Mouse (Mus musculus) left cerebral cortex, adult 2 months (tissue): Measurements from ENCODE around the gene Ift57. TPM values are rescaled to one million over a fixed set of nuclear protein-coding genes. Genes with fewer than 3 reads are reported as not detected.
A peak's percentile ranks its signal among the peaks of the same experiment; 100 is the strongest.

Experiments
- DNase-seq, 2 experiments: peaks; one replicate each; pipeline ENCODE4 v3.0.0; 2021 to 2022; ENCODE audit warnings: low spot score in 2 of 2, mixed read lengths in 1 of 2; ENCODE audit errors: extremely low spot score in 1 of 2
- H3K27ac ChIP-seq: fragments of 200-600 bp; 2 replicates; pipeline ENCODE4 v1.8.1; 2022
- H3K4me3 ChIP-seq: fragments of 200-600 bp; 2 replicates; pipeline ENCODE4 v1.8.1; 2022
- CTCF ChIP-seq: fragments of 200-600 bp; IDR thresholded peaks from 2 replicates; pipeline ENCODE4 v1.8.1; 2022; ENCODE audit warnings: antibody characterized with exemption, mild to moderate bottlenecking, moderate library complexity
- intact Hi-C: fragments of 180-260 bp; cut with DNase I; formaldehyde crosslinking; loops from one replicate; pipeline ENCODE4 v1.15.1; 2025
- total RNA-seq, 2 experiments: library from RNA; stranded (reverse); gene quantifications; 2 replicates each; pipeline ENCODE4 v1.2.3; 2021

Gene Ift57
- total RNA-seq, 2 experiments from 2014 or later, result 54.2 to 56.3 TPM

GRCm38 (mm10) chr16:49713302-49713701 lies 14.3 kb downstream of the Ift57 start:
- intact Hi-C loops, result no loop called here
- Histone ChIP-seq H3K4me3 (no peak overlapping the region), H3K27ac (no peak overlapping the region)
- TF ChIP-seq CTCF, result no peak
- DNase-seq, result no peak

- no peak for TF ChIP-seq CTCF
- intact Hi-C loops, result no loop called here
- Histone ChIP-seq H3K27ac (no peak overlapping the region), H3K4me3 (no peak overlapping the region)
- DNase-seq, result no peak
Measured at GRCm38 (mm10) chr16:49720671-49721070, 21.6 kb downstream of the Ift57 start.

GRCm38 (mm10) chr16:49721678-49722077 lies 22.6 kb downstream of the Ift57 start:
- no peak overlapping the region for H3K4me3 ChIP-seq
- TF ChIP-seq CTCF, result no peak
- DNase-seq, result no peak
- intact Hi-C loops, result no loop called here
- H3K27ac ChIP-seq, result no peak overlapping the region

GRCm38 (mm10) chr16:49723222-49723621 lies 24.2 kb downstream of the Ift57 start:
- Histone ChIP-seq H3K4me3 (no peak overlapping the region), H3K27ac (peak overlapping the region; percentile 60)
- intact Hi-C loops, result no loop called here
- no peak for DNase-seq
- TF ChIP-seq CTCF, result no peak

- Histone ChIP-seq H3K27ac (no peak overlapping the region), H3K4me3 (no peak overlapping the region)
- intact Hi-C loops, result no loop called here
- TF ChIP-seq CTCF, result no peak
- DNase-seq, result no peak
Measured at GRCm38 (mm10) chr16:49724232-49724631, 25.2 kb downstream of the Ift57 start.

GRCm38 (mm10) chr16:49724931-49725330 lies 25.9 kb downstream of the Ift57 start:
- Histone ChIP-seq H3K4me3 (no peak overlapping the region), H3K27ac (peak overlapping the region; percentile 19; the same call in 1 of the 2 replicates)
- DNase-seq, result no peak
- TF ChIP-seq CTCF, result no peak
- intact Hi-C loops, result no loop called here

- TF ChIP-seq CTCF, result no peak
- DNase-seq, result no peak
- Histone ChIP-seq H3K27ac (0 out of 2 replicates have a peak overlapping the region, but pooled peaks have one; percentile 19), H3K4me3 (no peak overlapping the region)
- intact Hi-C loops, result no loop called here
Measured at GRCm38 (mm10) chr16:49725446-49725845, 26.4 kb downstream of the Ift57 start.

- Histone ChIP-seq H3K27ac (no peak overlapping the region), H3K4me3 (no peak overlapping the region)
- DNase-seq, result no peak
- no peak for TF ChIP-seq CTCF
- intact Hi-C loops, result no loop called here
Measured at GRCm38 (mm10) chr16:49726216-49726615, 27.2 kb downstream of the Ift57 start.

- TF ChIP-seq CTCF, result no peak
- no peak for DNase-seq
- Histone ChIP-seq H3K4me3 (no peak overlapping the region), H3K27ac (no peak overlapping the region)
- intact Hi-C loops, result no loop called here
Measured at GRCm38 (mm10) chr16:49726761-49727160, 27.7 kb downstream of the Ift57 start.

GRCm38 (mm10) chr16:49736536-49736935 lies 37.5 kb downstream of the Ift57 start:
- no peak overlapping the region for H3K4me3 ChIP-seq
- intact Hi-C loops, result loop anchor here (1.0 to 5.0 kb wide), 2 partner anchors 214 to 232 kb away; no protein-coding TSS in a partner anchor
- peak overlapping the region; percentile 13; the same call in 1 of the 2 replicates for H3K27ac ChIP-seq
- no peak for TF ChIP-seq CTCF
- DNase-seq, result no peak

- no peak for TF ChIP-seq CTCF
- Histone ChIP-seq H3K4me3 (no peak overlapping the region), H3K27ac (no peak overlapping the region)
- no peak for DNase-seq
- intact Hi-C loops, result no loop called here
Measured at GRCm38 (mm10) chr16:49747360-49747759, 48.3 kb downstream of the Ift57 start.

- no peak for DNase-seq
- no peak for TF ChIP-seq CTCF
- intact Hi-C loops, result loop anchor here (5.0 kb wide), 1 partner anchor 51 kb away; no protein-coding TSS in a partner anchor
- Histone ChIP-seq H3K4me3 (no peak overlapping the region), H3K27ac (peak overlapping the region; percentile 22; the same call in 1 of the 2 replicates)
Measured at GRCm38 (mm10) chr16:49752906-49753305, 53.9 kb downstream of the Ift57 start.

- no peak for DNase-seq
- H3K27ac ChIP-seq, result peak overlapping the region; percentile 22; the same call in 1 of the 2 replicates
- intact Hi-C loops, result loop anchor here (5.0 kb wide), 1 partner anchor 51 kb away; no protein-coding TSS in a partner anchor
Measured at GRCm38 (mm10) chr16:49753318-49753717, 54.3 kb downstream of the Ift57 start.

More at GRCm38 (mm10) chr16:49753318-49753717, 54.3 kb downstream of the Ift57 start:
- H3K4me3 ChIP-seq, result no peak overlapping the region
- no peak for TF ChIP-seq CTCF
